Mouse (Mus musculus) stomach, postnatal 0 days (tissue): ENCODE measurements around the gene Chchd5.

ENCODE experiments used
- CTCF ChIP-seq: IDR thresholded peaks from 2 replicates; pipeline ENCODE4 v1.5.1; 2016; ENCODE audit warnings: antibody characterized with exemption, low read depth, mild to moderate bottlenecking, moderate library complexity
- EP300 ChIP-seq: optimal IDR thresholded peaks from 2 replicates; pipeline ENCODE3; 2016; ENCODE audit warnings: antibody characterized with exemption

- TF ChIP-seq EP300: no peak
- no peak for TF ChIP-seq CTCF
Measured at GRCm38 (mm10) chr2:129087520-129087919, 42.0 kb upstream of the Chchd5 start.
